Mouse (Mus musculus): ENCODE results near the gene Atp5d. TPM values are rescaled to one million over a fixed set of nuclear protein-coding genes. Genes with fewer than 3 reads are reported as not detected.

Gene Atp5d
- total RNA-seq, 2 experiments from 2014 or later = 401 to 425 TPM

GRCm38 (mm10) chr10:80116927-80117691, 21.3 kb upstream of the Atp5d start:
- no peak for DNase-seq (ENCODE audit: low spot score in 2 of 2)

GRCm38 (mm10) chr10:80117736-80118135, 20.7 kb upstream of the Atp5d start:
- no peak for DNase-seq (ENCODE audit: low spot score in 2 of 2)

GRCm38 (mm10) chr10:80118552-80118951, 19.9 kb upstream of the Atp5d start:
- DNase-seq (ENCODE audit: low spot score in 2 of 2) = no peak

- no peak for DNase-seq (ENCODE audit: low spot score in 2 of 2)
Observed at GRCm38 (mm10) chr10:80120146-80120545, 18.3 kb upstream of the Atp5d start.

- DNase-seq (ENCODE audit: low spot score in 2 of 2) = no peak
Observed at GRCm38 (mm10) chr10:80121639-80122038, 16.8 kb upstream of the Atp5d start.

- DNase-seq (ENCODE audit: low spot score in 2 of 2) = no peak
Observed at GRCm38 (mm10) chr10:80123932-80124562, 14.4 kb upstream of the Atp5d start.

- DNase-seq (ENCODE audit: low spot score in 2 of 2) = no peak
Observed at GRCm38 (mm10) chr10:80127920-80128319, 10.5 kb upstream of the Atp5d start.

GRCm38 (mm10) chr10:80129846-80130245, 8.6 kb upstream of the Atp5d start:
- DNase-seq (ENCODE audit: low spot score in 2 of 2) = no peak

- DNase-seq (ENCODE audit: low spot score in 2 of 2) = no peak
Observed at GRCm38 (mm10) chr10:80130403-80131031, 7.9 kb upstream of the Atp5d start.

- DNase-seq (ENCODE audit: low spot score in 2 of 2) = no peak
Observed at GRCm38 (mm10) chr10:80131316-80131951, 7.0 kb upstream of the Atp5d start.

GRCm38 (mm10) chr10:80131952-80132350, 6.5 kb upstream of the Atp5d start:
- no peak for DNase-seq (ENCODE audit: low spot score in 2 of 2)

GRCm38 (mm10) chr10:80133226-80133849, 5.1 kb upstream of the Atp5d start:
- DNase-seq (ENCODE audit: low spot score in 2 of 2) = no peak

- DNase-seq (ENCODE audit: low spot score in 2 of 2) = no peak
Observed at GRCm38 (mm10) chr10:80134421-80134820, 4.0 kb upstream of the Atp5d start.

GRCm38 (mm10) chr10:80135161-80135560, 3.3 kb upstream of the Atp5d start:
- DNase-seq (ENCODE audit: low spot score in 2 of 2) = no peak

GRCm38 (mm10) chr10:80135641-80136040, 2.8 kb upstream of the Atp5d start:
- DNase-seq (ENCODE audit: low spot score in 2 of 2) = no peak

GRCm38 (mm10) chr10:80136179-80136951, 2.1 kb upstream of the Atp5d start:
- no peak for DNase-seq (ENCODE audit: low spot score in 2 of 2)

GRCm38 (mm10) chr10:80136952-80137625, 1.3 kb upstream of the Atp5d start:
- DNase-seq (ENCODE audit: low spot score in 2 of 2) = no peak

GRCm38 (mm10) chr10:80137626-80138552, 543 bp upstream of the Atp5d start:
- DNase-seq (ENCODE audit: low spot score in 2 of 2) = no peak

- DNase-seq (ENCODE audit: low spot score in 2 of 2) = no peak
Observed at GRCm38 (mm10) chr10:80139439-80139775, 975 bp downstream of the Atp5d start.

Data from adrenal gland, postnatal 4 days (tissue).